Mouse (Mus musculus): ENCODE measurements around the gene Ilvbl. TPM values are rescaled to one million over a fixed set of nuclear protein-coding genes. Genes with fewer than 3 reads are reported as not detected.

Gene Ilvbl
- 5.2 TPM for polyA plus RNA-seq (2014; fragmentation: Illumina TruSeq; extraction: RNeasy Lipid Tissue Mini Kit (QIAGEN cat#74804); ENCODE audit: low read depth, low replicate concordance)

GRCm38 (mm10) chr10:78574250-78575104 is at the start of gene Ilvbl:
TSS of gene Ilvbl (plus strand) at chr10:78574346.

GRCm38 (mm10) chr10:78591406-78592328 is 17.5 kb downstream of the Ilvbl start, which contains the start of gene Syde1:
TSS of gene Syde1 (minus strand) at chr10:78591964.

GRCm38 (mm10) chr10:78617974-78618373 is 43.8 kb downstream of the Ilvbl start, which contains the start of gene Olfr1357:
TSS of gene Olfr1357 (minus strand) at chr10:78618074.

Other genes with a start within 250 kb of the Ilvbl start
- gene Agpat3, start 221.9 kb upstream of the Ilvbl start, polyA plus RNA-seq (2014; fragmentation: Illumina TruSeq; extraction: RNeasy Lipid Tissue Mini Kit (QIAGEN cat#74804); ENCODE audit: low read depth, low replicate concordance), result 11.5 TPM
- gene Rrp1, start 161.3 kb upstream of the Ilvbl start, polyA plus RNA-seq (2014; fragmentation: Illumina TruSeq; extraction: RNeasy Lipid Tissue Mini Kit (QIAGEN cat#74804); ENCODE audit: low read depth, low replicate concordance), result 24.8 TPM
- gene Cstb, start 148.7 kb upstream of the Ilvbl start, polyA plus RNA-seq (2014; fragmentation: Illumina TruSeq; extraction: RNeasy Lipid Tissue Mini Kit (QIAGEN cat#74804); ENCODE audit: low read depth, low replicate concordance), result 58.7 TPM
- gene Pdxk, start 109.4 kb upstream of the Ilvbl start, polyA plus RNA-seq (2014; fragmentation: Illumina TruSeq; extraction: RNeasy Lipid Tissue Mini Kit (QIAGEN cat#74804); ENCODE audit: low read depth, low replicate concordance), result 7.9 TPM
- not detected for gene Olfr1358, start 56.9 kb upstream of the Ilvbl start, polyA plus RNA-seq (2014; fragmentation: Illumina TruSeq; extraction: RNeasy Lipid Tissue Mini Kit (QIAGEN cat#74804); ENCODE audit: low read depth, low replicate concordance)
- gene Syde1, start 17.6 kb downstream of the Ilvbl start, polyA plus RNA-seq (2014; fragmentation: Illumina TruSeq; extraction: RNeasy Lipid Tissue Mini Kit (QIAGEN cat#74804); ENCODE audit: low read depth, low replicate concordance), result 2.2 TPM
- gene Olfr1357, start 43.7 kb downstream of the Ilvbl start, polyA plus RNA-seq (2014; fragmentation: Illumina TruSeq; extraction: RNeasy Lipid Tissue Mini Kit (QIAGEN cat#74804); ENCODE audit: low read depth, low replicate concordance), result not detected
- 32.4 TPM for gene Casp14, start 143.9 kb downstream of the Ilvbl start, polyA plus RNA-seq (2014; fragmentation: Illumina TruSeq; extraction: RNeasy Lipid Tissue Mini Kit (QIAGEN cat#74804); ENCODE audit: low read depth, low replicate concordance)
- not detected for gene Ccdc105, start 178.7 kb downstream of the Ilvbl start, polyA plus RNA-seq (2014; fragmentation: Illumina TruSeq; extraction: RNeasy Lipid Tissue Mini Kit (QIAGEN cat#74804); ENCODE audit: low read depth, low replicate concordance)
- not detected for gene Slc1a6, start 206.2 kb downstream of the Ilvbl start, polyA plus RNA-seq (2014; fragmentation: Illumina TruSeq; extraction: RNeasy Lipid Tissue Mini Kit (QIAGEN cat#74804); ENCODE audit: low read depth, low replicate concordance)

All from sigmoid colon, adult 10 weeks (tissue).